Mouse (Mus musculus): ENCODE data around the gene Rangap1.

- no peak for TF ChIP-seq CTCF (IDR thresholded peaks at IDR 0.05; ENCODE audit: insufficient read depth, low read length)
- TF ChIP-seq POLR2A (IDR thresholded peaks at IDR 0.05; ENCODE audit: borderline replicate concordance, extremely low read depth, low read depth, low read length): no peak
These were observed 42.8 kb downstream of the Rangap1 start for GRCm38 (mm10) chr15:81702306-81703093.
